Mouse (Mus musculus) CD4-positive, CD25-positive, alpha-beta regulatory T cell, adult 9 weeks (primary cell): ENCODE measurements around the gene Jaml. TPM values are rescaled to one million over a fixed set of nuclear protein-coding genes. Genes with fewer than 3 reads are reported as not detected.

Experiments used
- polyA plus RNA-seq: library from polyadenylated mRNA; unstranded; fragments of 100-300 nt; shearing (Covaris generic); gene quantifications from one replicate; pipeline ENCODE4 v1.2.1, GENCODE M21; 2017

Gene Jaml
- polyA plus RNA-seq = 20.0 TPM

DNA sequence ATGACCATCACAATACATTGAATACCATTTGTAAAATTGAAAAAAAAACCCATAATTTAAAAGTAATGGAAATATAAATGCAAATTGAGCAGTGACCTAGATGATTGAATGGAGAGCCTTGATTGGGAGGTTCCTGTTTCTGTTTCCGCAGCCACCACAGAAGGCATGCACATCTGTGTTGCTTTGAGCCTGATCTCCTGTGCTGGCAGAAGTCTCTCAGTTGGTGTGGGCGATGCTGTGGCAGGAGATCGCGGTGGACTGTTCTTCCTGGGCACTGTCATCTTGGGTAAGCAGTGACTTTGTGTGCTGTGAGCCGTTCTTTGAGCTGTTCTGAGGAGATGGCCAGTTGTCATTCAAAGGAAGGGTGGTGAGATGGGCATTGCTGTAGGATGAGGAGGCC, at the start of gene Jaml:
Gene Jaml (plus strand): TSS at position 173 of the 400 bp plus-strand sequence.

DNA sequence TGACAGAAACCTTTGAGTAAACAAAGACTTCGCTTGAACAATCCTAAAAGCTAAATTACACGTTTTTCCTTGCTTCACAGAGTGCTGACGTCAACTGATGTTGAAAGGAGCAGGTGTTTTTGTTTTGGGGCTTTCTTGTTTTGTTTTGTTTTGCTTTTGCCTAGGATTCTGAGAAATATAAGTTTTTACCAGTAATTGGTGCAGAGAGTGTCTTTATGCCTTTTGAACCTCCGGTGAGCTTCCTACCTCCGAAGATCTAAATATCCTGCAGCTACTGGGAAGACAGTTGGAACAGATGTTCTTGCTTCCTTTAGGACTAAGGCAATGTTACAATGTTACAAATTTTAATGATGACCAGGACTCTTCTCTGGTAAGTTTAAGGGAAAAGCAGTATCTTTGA, 39.5 kb upstream of the Jaml start, which contains the start of gene Mpzl2:
Gene Mpzl2 (plus strand): TSS at position 301 of the 400 bp plus-strand sequence.

DNA sequence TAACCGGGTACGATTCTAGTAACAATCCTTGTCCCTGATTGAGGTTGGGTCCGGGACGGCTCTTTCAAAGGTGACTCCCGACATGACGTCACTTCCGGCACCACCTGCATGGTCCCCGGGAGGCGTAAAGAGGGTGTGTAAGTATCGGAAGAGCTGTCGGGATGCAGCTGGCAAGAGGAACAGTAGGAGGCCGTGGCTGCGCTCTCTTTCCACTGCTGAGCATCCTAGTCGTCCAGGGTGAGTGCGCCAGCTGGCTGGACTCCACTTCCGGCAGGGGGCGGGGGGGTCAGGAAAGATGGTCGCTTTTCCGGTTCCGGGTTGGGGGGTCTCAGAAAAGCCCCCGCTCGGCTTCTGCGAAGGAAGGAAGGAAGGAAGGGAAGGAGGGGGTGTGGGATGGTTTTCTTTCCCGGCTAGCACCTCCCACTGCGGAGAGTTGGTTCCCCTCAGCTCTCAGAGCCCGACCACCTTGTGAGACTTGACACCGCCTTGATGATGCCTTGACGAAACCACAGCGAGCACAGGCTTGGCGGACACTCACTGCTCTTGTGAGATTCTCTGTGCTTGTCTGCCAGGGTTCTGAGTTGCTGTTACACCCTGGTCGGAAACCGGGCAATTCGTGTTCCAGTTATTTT, 23.8 kb upstream of the Jaml start, which contains the start of gene Mpzl3:
Gene Mpzl3 (plus strand): TSS at position 105 of the 632 bp plus-strand sequence.

DNA sequence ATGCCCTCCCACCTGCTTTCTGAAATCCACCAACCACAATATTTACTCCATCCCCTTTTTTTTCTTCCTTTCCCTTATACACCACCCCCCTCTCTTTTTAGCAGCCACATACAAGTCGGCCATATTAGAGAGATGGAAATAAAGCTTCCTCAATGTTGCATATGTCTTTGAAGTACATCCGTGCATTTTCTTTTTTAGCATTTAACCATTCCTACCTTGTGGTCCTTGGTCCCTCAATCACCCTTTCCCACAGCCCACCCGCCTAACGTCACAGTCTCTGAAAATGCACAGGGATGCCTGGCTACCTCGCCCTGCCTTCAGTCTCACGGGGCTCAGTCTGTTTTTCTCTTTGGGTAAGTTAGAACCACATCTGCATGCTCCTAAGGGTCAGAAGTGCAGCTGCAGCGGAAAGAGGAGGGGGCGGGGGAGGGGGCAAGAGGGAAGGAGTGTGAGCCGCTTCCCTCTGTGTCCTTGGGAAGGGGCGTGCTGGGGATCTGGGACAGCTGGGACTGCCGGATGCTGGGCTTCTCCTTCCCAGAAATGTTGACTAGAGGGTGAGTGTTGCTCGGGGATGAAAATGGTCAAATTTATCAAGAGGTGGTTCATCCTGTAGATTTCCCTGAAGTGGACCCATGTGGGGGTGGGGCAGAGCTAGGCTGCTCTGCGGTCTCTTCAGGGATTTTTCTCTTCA, 38.9 kb downstream of the Jaml start, which contains the start of gene Scn2b:
Gene Scn2b (plus strand): TSS at position 42 of the 691 bp plus-strand sequence.

GRCm38 (mm10) chr9:45138191-45139032, 59.4 kb downstream of the Jaml start, which contains the start of gene Scn4b:
Scn4b (plus strand) TSS chr9:45138395.

Other genes starting within 250 kb of the Jaml start
- 22.1 TPM for gene Kmt2a, start 197.9 kb upstream of the Jaml start, polyA plus RNA-seq
- gene Atp5l, start 158.4 kb upstream of the Jaml start, polyA plus RNA-seq = 408 TPM
- gene Ube4a, start 113.6 kb upstream of the Jaml start, polyA plus RNA-seq = 58.4 TPM
- gene Cd3g, start 98.8 kb upstream of the Jaml start, polyA plus RNA-seq = 1,544 TPM
- gene Cd3d, start 97.4 kb upstream of the Jaml start, polyA plus RNA-seq = 1,135 TPM
- gene Cd3e, start 69.6 kb upstream of the Jaml start, polyA plus RNA-seq = 1,627 TPM
- gene Mpzl2, start 39.4 kb upstream of the Jaml start, polyA plus RNA-seq = 0.17 TPM
- gene Mpzl3, start 24.0 kb upstream of the Jaml start, polyA plus RNA-seq = 22.5 TPM
- 0.07 TPM for gene Scn2b, start 38.6 kb downstream of the Jaml start, polyA plus RNA-seq
- gene Scn4b, start 59.2 kb downstream of the Jaml start, polyA plus RNA-seq = not detected
- 1.2 TPM for gene BC049352, start 102.8 kb downstream of the Jaml start, polyA plus RNA-seq
- gene Tmprss4, start 124.9 kb downstream of the Jaml start, polyA plus RNA-seq = not detected
- gene Il10ra, start 190.0 kb downstream of the Jaml start, polyA plus RNA-seq = 89.2 TPM
- gene Tmprss13, start 239.9 kb downstream of the Jaml start, polyA plus RNA-seq = 0.68 TPM